Mouse (Mus musculus) thymus, adult 18-20 months (tissue): ENCODE measurements at regions not wholly inside any gene's neighbourhood (a gene's known extent, or its start where the extent isn't known, plus 50 kb on each side); places are given as distances from the start of the nearest gene placed in this dataset.

Source experiments
- DNase-seq, 2 experiments: peaks; one replicate each; pipeline ENCODE4 v3.0.0; 2022; ENCODE audit warnings: mixed read lengths in 2 of 2

GRCm38 (mm10) chr13:35214219-35214618, 187.3 kb upstream of the Eci2 start:
- DNase-seq = no peak

GRCm38 (mm10) chr13:35226142-35226829, 199.4 kb upstream of the Eci2 start:
- DNase-seq = no peak

- no peak for DNase-seq
Observed at GRCm38 (mm10) chr13:35226944-35227343, 200.0 kb upstream of the Eci2 start.

GRCm38 (mm10) chr13:35229601-35230000, 202.7 kb upstream of the Eci2 start:
- DNase-seq = no peak

GRCm38 (mm10) chr13:35233636-35234035, 206.7 kb upstream of the Eci2 start:
- no peak for DNase-seq

GRCm38 (mm10) chr13:35241443-35241842, 214.5 kb upstream of the Eci2 start:
- DNase-seq = no peak

- no peak for DNase-seq
Observed at GRCm38 (mm10) chr13:35243946-35244345, 217.1 kb upstream of the Eci2 start.

GRCm38 (mm10) chr13:35257386-35257785, 230.5 kb upstream of the Eci2 start:
- no peak for DNase-seq

- DNase-seq = no peak
Observed at GRCm38 (mm10) chr13:35258720-35259119, 231.8 kb upstream of the Eci2 start.

GRCm38 (mm10) chr13:35283959-35284358, 257.1 kb upstream of the Eci2 start:
- DNase-seq = no peak

GRCm38 (mm10) chr13:35302088-35302487, 275.2 kb upstream of the Eci2 start:
- no peak for DNase-seq

GRCm38 (mm10) chr13:35316772-35317171, 289.9 kb upstream of the Eci2 start:
- DNase-seq = no peak

GRCm38 (mm10) chr13:35326682-35327242, 299.9 kb upstream of the Eci2 start:
- no peak for DNase-seq

GRCm38 (mm10) chr13:35328320-35328719, 301.4 kb upstream of the Eci2 start:
- no peak for DNase-seq

- DNase-seq = no peak
Observed at GRCm38 (mm10) chr13:35330926-35331325, 304.0 kb upstream of the Eci2 start.

- no peak for DNase-seq
Observed at GRCm38 (mm10) chr13:35345507-35346129, 314.0 kb upstream of the Cdyl start.

- DNase-seq = no peak
Observed at GRCm38 (mm10) chr13:35348283-35348682, 311.4 kb upstream of the Cdyl start.

- DNase-seq = no peak
Observed at GRCm38 (mm10) chr13:35359345-35359744, 300.3 kb upstream of the Cdyl start.

GRCm38 (mm10) chr13:35377487-35377886, 282.1 kb upstream of the Cdyl start:
- no peak for DNase-seq

- no peak for DNase-seq
Observed at GRCm38 (mm10) chr13:35379500-35379899, 280.1 kb upstream of the Cdyl start.

- no peak for DNase-seq
Observed at GRCm38 (mm10) chr13:35380224-35381009, 279.2 kb upstream of the Cdyl start.

- no peak for DNase-seq
Observed at GRCm38 (mm10) chr13:35381641-35382040, 278.0 kb upstream of the Cdyl start.

- no peak for DNase-seq
Observed at GRCm38 (mm10) chr13:35383000-35383623, 276.5 kb upstream of the Cdyl start.
